Mouse (Mus musculus): ENCODE measurements around the gene Rbfox1. TPM values are rescaled to one million over a fixed set of nuclear protein-coding genes. Genes with fewer than 3 reads are reported as not detected.

Rbfox1 gene
- 2.2 and 3.0 TPM in 2 replicates for polyA plus RNA-seq (2016; fragmentation: Nextera tagmentation; extraction: Ambion mirVana)

GRCm38 (mm10) chr16:5884746-5885689 lies at the start of gene Rbfox1:
TSS of gene Rbfox1 (plus strand) at chr16:5885355.
- no peak within 1 kb of the TSS for H3K27ac ChIP-seq (ENCODE audit: poor library complexity, severe bottlenecking)
- under 1% methylated on average over 68 of the region's 69 CpGs for WGBS
- H3K27me3 ChIP-seq (replicated peaks), result peaks cover 47% of the 10 kb centered on the region
- H3K36me3 ChIP-seq, result no peaks in the 10 kb centered on the region
- H3K9me3 ChIP-seq (replicated peaks), result no peaks in the 10 kb centered on the region
- no peak for ATAC-seq (ENCODE audit: insufficient number of reproducible peaks, low FRiP score)
- H3K4me2 ChIP-seq, result peak within 1 kb of the TSS; percentile 78
- H3K4me1 ChIP-seq (replicated peaks), result peaks cover 10% of the 10 kb centered on the region; the same call in 1 of the 2 replicates
- H3K9ac ChIP-seq, result 0 out of 2 replicates have a peak within 1 kb of the TSS, but pooled peaks have one; percentile 24
- peak within 1 kb of the TSS; percentile 48 for H3K4me3 ChIP-seq

GRCm38 (mm10) chr16:5836744-5837143 lies 48.4 kb upstream of the Rbfox1 start:
- 70% methylated on average over 2 of the region's 2 CpGs for WGBS
- H3K27ac ChIP-seq (ENCODE audit: poor library complexity, severe bottlenecking), result no peak overlapping the region
- H3K9me3 ChIP-seq (replicated peaks), result no peaks in the 10 kb centered on the region
- H3K36me3 ChIP-seq, result no peaks in the 10 kb centered on the region
- no peak overlapping the region for H3K4me3 ChIP-seq
- H3K4me2 ChIP-seq, result no peak overlapping the region
- no peaks in the 10 kb centered on the region for H3K27me3 ChIP-seq (replicated peaks)
- peaks cover 15% of the 10 kb centered on the region for H3K4me1 ChIP-seq (replicated peaks)
- no peak overlapping the region for H3K9ac ChIP-seq
- no peak for ATAC-seq (ENCODE audit: insufficient number of reproducible peaks, low FRiP score)

- H3K9me3 ChIP-seq (replicated peaks), result no peaks in the 10 kb centered on the region
- H3K4me2 ChIP-seq, result peak overlapping the region; percentile 26
- no peak overlapping the region for H3K27ac ChIP-seq (ENCODE audit: poor library complexity, severe bottlenecking)
- WGBS, result 38% methylated on average over 5 of the region's 5 CpGs
- H3K9ac ChIP-seq, result no peak overlapping the region
- H3K4me3 ChIP-seq, result no peak overlapping the region
- H3K27me3 ChIP-seq (replicated peaks), result no peaks in the 10 kb centered on the region
- H3K4me1 ChIP-seq (replicated peaks), result peaks cover 27% of the 10 kb centered on the region
- no peaks in the 10 kb centered on the region for H3K36me3 ChIP-seq
- no peak for ATAC-seq (ENCODE audit: insufficient number of reproducible peaks, low FRiP score)
Observed at GRCm38 (mm10) chr16:5841167-5841566, 44.0 kb upstream of the Rbfox1 start.

- no peak for ATAC-seq (ENCODE audit: insufficient number of reproducible peaks, low FRiP score)
- Histone ChIP-seq H3K36me3 (no peaks in the 10 kb centered on the region), H3K9me3 (replicated peaks) (no peaks in the 10 kb centered on the region), H3K9ac (no peak overlapping the region), H3K4me2 (no peak overlapping the region), H3K4me1 (replicated peaks) (peaks cover 42% of the 10 kb centered on the region), H3K27me3 (replicated peaks) (no peaks in the 10 kb centered on the region), H3K27ac (ENCODE audit: poor library complexity, severe bottlenecking) (no peak overlapping the region), H3K4me3 (no peak overlapping the region)
- WGBS, result 65% methylated on average over 11 of the region's 11 CpGs
Observed at GRCm38 (mm10) chr16:5845645-5846044, 39.5 kb upstream of the Rbfox1 start.

GRCm38 (mm10) chr16:5853055-5853454 lies 32.1 kb upstream of the Rbfox1 start:
- 0 out of 2 replicates have a peak, but pooled peaks cover 3% of the 10 kb centered on the region for H3K9me3 ChIP-seq (replicated peaks)
- H3K4me1 ChIP-seq (replicated peaks), result peaks cover 10% of the 10 kb centered on the region
- no peak overlapping the region for H3K4me3 ChIP-seq
- no peaks in the 10 kb centered on the region for H3K27me3 ChIP-seq (replicated peaks)
- no peak overlapping the region for H3K9ac ChIP-seq
- WGBS, result 75% methylated on average over 2 of the region's 2 CpGs
- no peak overlapping the region for H3K4me2 ChIP-seq
- no peaks in the 10 kb centered on the region for H3K36me3 ChIP-seq
- no peak for ATAC-seq (ENCODE audit: insufficient number of reproducible peaks, low FRiP score)
- no peak overlapping the region for H3K27ac ChIP-seq (ENCODE audit: poor library complexity, severe bottlenecking)

GRCm38 (mm10) chr16:5864350-5864749 lies 20.8 kb upstream of the Rbfox1 start:
- 78% methylated on average over 4 of the region's 4 CpGs for WGBS
- H3K27ac ChIP-seq (ENCODE audit: poor library complexity, severe bottlenecking), result no peak overlapping the region
- ATAC-seq (ENCODE audit: insufficient number of reproducible peaks, low FRiP score), result no peak
- H3K4me2 ChIP-seq, result no peak overlapping the region
- no peaks in the 10 kb centered on the region for H3K36me3 ChIP-seq
- no peaks in the 10 kb centered on the region for H3K27me3 ChIP-seq (replicated peaks)
- H3K9ac ChIP-seq, result no peak overlapping the region
- peaks cover 10% of the 10 kb centered on the region; the same call in 1 of the 2 replicates for H3K9me3 ChIP-seq (replicated peaks)
- no peaks in the 10 kb centered on the region for H3K4me1 ChIP-seq (replicated peaks)
- H3K4me3 ChIP-seq, result no peak overlapping the region

- H3K9ac ChIP-seq, result no peak overlapping the region
- 77% methylated on average over 1 of the region's 1 CpGs for WGBS
- H3K4me1 ChIP-seq (replicated peaks), result no peaks in the 10 kb centered on the region
- H3K9me3 ChIP-seq (replicated peaks), result peaks cover 10% of the 10 kb centered on the region; the same call in 1 of the 2 replicates
- no peak for ATAC-seq (ENCODE audit: insufficient number of reproducible peaks, low FRiP score)
- no peak overlapping the region for H3K4me3 ChIP-seq
- H3K36me3 ChIP-seq, result no peaks in the 10 kb centered on the region
- H3K27ac ChIP-seq (ENCODE audit: poor library complexity, severe bottlenecking), result no peak overlapping the region
- no peaks in the 10 kb centered on the region for H3K27me3 ChIP-seq (replicated peaks)
- no peak overlapping the region for H3K4me2 ChIP-seq
Observed at GRCm38 (mm10) chr16:5866966-5867365, 18.2 kb upstream of the Rbfox1 start.

GRCm38 (mm10) chr16:5870391-5870790 lies 14.8 kb upstream of the Rbfox1 start:
- no peaks in the 10 kb centered on the region for H3K36me3 ChIP-seq
- no peaks in the 10 kb centered on the region for H3K27me3 ChIP-seq (replicated peaks)
- H3K4me1 ChIP-seq (replicated peaks), result no peaks in the 10 kb centered on the region
- no peak overlapping the region for H3K4me2 ChIP-seq
- H3K9ac ChIP-seq, result no peak overlapping the region
- no peak for ATAC-seq (ENCODE audit: insufficient number of reproducible peaks, low FRiP score)
- H3K27ac ChIP-seq (ENCODE audit: poor library complexity, severe bottlenecking), result no peak overlapping the region
- WGBS, result 58% methylated on average over 3 of the region's 3 CpGs
- no peaks in the 10 kb centered on the region for H3K9me3 ChIP-seq (replicated peaks)
- no peak overlapping the region for H3K4me3 ChIP-seq

- H3K4me3 ChIP-seq, result no peak overlapping the region
- no peaks in the 10 kb centered on the region for H3K36me3 ChIP-seq
- no peak overlapping the region for H3K4me2 ChIP-seq
- no peak overlapping the region for H3K27ac ChIP-seq (ENCODE audit: poor library complexity, severe bottlenecking)
- ATAC-seq (ENCODE audit: insufficient number of reproducible peaks, low FRiP score), result no peak
- peaks cover 10% of the 10 kb centered on the region; the same call in 1 of the 2 replicates for H3K4me1 ChIP-seq (replicated peaks)
- peaks cover 39% of the 10 kb centered on the region for H3K27me3 ChIP-seq (replicated peaks)
- H3K9me3 ChIP-seq (replicated peaks), result no peaks in the 10 kb centered on the region
- under 1% methylated on average over 4 of the region's 4 CpGs for WGBS
- H3K9ac ChIP-seq, result no peak overlapping the region
Observed at GRCm38 (mm10) chr16:5881820-5882219, 3.3 kb upstream of the Rbfox1 start.

GRCm38 (mm10) chr16:5885690-5886050 lies 515 bp downstream of the Rbfox1 start:
- Histone ChIP-seq H3K27me3 (replicated peaks) (peaks cover 47% of the 10 kb centered on the region), H3K9ac (0 out of 2 replicates have a peak overlapping the region, but pooled peaks have one; percentile 24)
- 3% methylated on average over 15 of the region's 15 CpGs for WGBS

GRCm38 (mm10) chr16:5895564-5895963 lies 10.4 kb downstream of the Rbfox1 start:
- H3K27ac ChIP-seq (ENCODE audit: poor library complexity, severe bottlenecking), result no peak overlapping the region
- H3K4me1 ChIP-seq (replicated peaks), result no peaks in the 10 kb centered on the region
- WGBS, result 61% methylated on average over 7 of the region's 7 CpGs
- no peak overlapping the region for H3K4me3 ChIP-seq
- H3K27me3 ChIP-seq (replicated peaks), result no peaks in the 10 kb centered on the region
- H3K36me3 ChIP-seq, result no peaks in the 10 kb centered on the region
- no peak overlapping the region for H3K4me2 ChIP-seq
- H3K9me3 ChIP-seq (replicated peaks), result no peaks in the 10 kb centered on the region
- no peak for ATAC-seq (ENCODE audit: insufficient number of reproducible peaks, low FRiP score)
- H3K9ac ChIP-seq, result no peak overlapping the region

More at GRCm38 (mm10) chr16:5885690-5886050, 515 bp downstream of the Rbfox1 start:
- Histone ChIP-seq H3K4me2 (peak overlapping the region; percentile 78), H3K36me3 (no peaks in the 10 kb centered on the region), H3K9me3 (replicated peaks) (no peaks in the 10 kb centered on the region), H3K4me3 (peak overlapping the region; percentile 48), H3K27ac (ENCODE audit: poor library complexity, severe bottlenecking) (no peak overlapping the region), H3K4me1 (replicated peaks) (peaks cover 10% of the 10 kb centered on the region; the same call in 1 of the 2 replicates)
- ATAC-seq (ENCODE audit: insufficient number of reproducible peaks, low FRiP score), result no peak
